Mouse (Mus musculus) CH12.LX (cell line): Measurements from ENCODE around the gene Tgfa. TPM values are rescaled to one million over a fixed set of nuclear protein-coding genes. Genes with fewer than 3 reads are reported as not detected.

Experiments used
- DNase-seq: peaks from one replicate; pipeline ENCODE4 v3.0.0-alpha.2; 2013; ENCODE audit errors: extremely low read depth
- H3K27ac ChIP-seq: 2 replicates; pipeline ENCODE4 v1.5.1; 2012; ENCODE audit warnings: low read depth, mild to moderate bottlenecking, control low read depth, moderate library complexity; ENCODE audit not compliant: insufficient read depth
- H3K27me3 ChIP-seq: replicated peaks from 2 replicates; pipeline ENCODE3; 2012; ENCODE audit warnings: inconsistent platforms
- H3K36me3 ChIP-seq, 2 experiments: replicated peaks in 1 of 2; 2 replicates each; pipeline versions ENCODE3 to v1.6.1; 2012; ENCODE audit warnings: inconsistent platforms in 1 of 2, low read length in 1 of 2, mild to moderate bottlenecking in 1 of 2, mixed read lengths in 1 of 2, moderate library complexity in 1 of 2; ENCODE audit not compliant: control insufficient read depth in 1 of 2, insufficient read depth in 1 of 2
- H3K4me1 ChIP-seq, 2 experiments: 2 replicates each; pipeline ENCODE4 v1.6.1; 2012; ENCODE audit warnings: inconsistent platforms in 1 of 2, moderate library complexity in 1 of 2; ENCODE audit not compliant: insufficient read depth in 2 of 2, control insufficient read depth in 1 of 2
- H3K4me2 ChIP-seq: 2 replicates; pipeline ENCODE4 v1.6.1; 2012; ENCODE audit warnings: low read depth, mild to moderate bottlenecking, control low read depth; ENCODE audit not compliant: poor library complexity, insufficient read depth, severe bottlenecking
- H3K4me3 ChIP-seq, 3 experiments: fragments of 150-350 bp in 1 of 3; sonication (generic) in 1 of 3; replicated peaks in 1 of 3; 2 replicates each; pipeline versions ENCODE3 to v1.5.1; 2011 to 2012; ENCODE audit warnings: low read depth in 2 of 3, low read length in 2 of 3, mild to moderate bottlenecking in 2 of 3, moderate library complexity in 2 of 3, control low read depth in 1 of 3, improper control_type of control experiment in 1 of 3, inconsistent platforms in 1 of 3, mixed read lengths in 1 of 3; ENCODE audit not compliant: poor library complexity in 1 of 3
- H3K79me2 ChIP-seq: replicated peaks from 2 replicates; pipeline ENCODE4 v1.6.1; 2012; ENCODE audit warnings: mild to moderate bottlenecking, moderate library complexity; ENCODE audit not compliant: control insufficient read depth, poor library complexity, insufficient read depth, severe bottlenecking; ENCODE audit errors: extremely low read depth
- H3K9ac ChIP-seq: 2 replicates; pipeline ENCODE4 v1.6.1; 2012; ENCODE audit warnings: low read depth, mild to moderate bottlenecking, control low read depth, moderate library complexity; ENCODE audit not compliant: insufficient read depth
- H3K9me3 ChIP-seq: replicated peaks from 2 replicates; pipeline ENCODE3; 2012; ENCODE audit warnings: low read length, inconsistent platforms, mixed read lengths
- BHLHE40 ChIP-seq: IDR thresholded peaks from 2 replicates; pipeline ENCODE4 v1.6.1; 2011; ENCODE audit warnings: mild to moderate bottlenecking, low read depth, low read length, improper control_type of control experiment
- CHD1 ChIP-seq: IDR thresholded peaks from 2 replicates; pipeline ENCODE4 v1.6.1; 2012; ENCODE audit warnings: low read depth, low read length, improper control_type of control experiment, inconsistent platforms
- CHD2 ChIP-seq: IDR thresholded peaks from 2 replicates; pipeline ENCODE4 v1.6.1; 2011; ENCODE audit warnings: low read length, improper control_type of control experiment
- CTCF ChIP-seq, 2 experiments: IDR thresholded peaks in 1 of 2; conservative IDR thresholded peaks in 1 of 2; 2 replicates each; pipeline ENCODE4 v1.5.1; 2011 to 2012; ENCODE audit warnings: low read depth in 2 of 2, low read length in 2 of 2, improper control_type of control experiment in 1 of 2, inconsistent platforms in 1 of 2, mild to moderate bottlenecking in 1 of 2, moderate library complexity in 1 of 2
- E2F4 ChIP-seq: IDR thresholded peaks from 2 replicates; pipeline ENCODE4 v1.6.1; 2011; ENCODE audit warnings: low read depth, low read length, improper control_type of control experiment; ENCODE audit not compliant: insufficient replicate concordance
- HCFC1 ChIP-seq: IDR thresholded peaks from 2 replicates; pipeline ENCODE4 v1.6.1; 2012; ENCODE audit warnings: low read depth, mild to moderate bottlenecking, inconsistent platforms, low read length, improper control_type of control experiment
- JUN ChIP-seq: IDR thresholded peaks from 2 replicates; pipeline ENCODE4 v1.6.1; 2011; ENCODE audit warnings: low read depth, mild to moderate bottlenecking, low read length, improper control_type of control experiment, moderate library complexity; ENCODE audit not compliant: insufficient read depth
- KAT2A ChIP-seq: IDR thresholded peaks from 2 replicates; pipeline ENCODE4 v1.6.1; 2012; ENCODE audit warnings: low read length, improper control_type of control experiment, inconsistent platforms; ENCODE audit not compliant: insufficient replicate concordance
- MAFK ChIP-seq: IDR thresholded peaks from 2 replicates; pipeline ENCODE4 v1.6.1; 2011; ENCODE audit warnings: low read length, improper control_type of control experiment; ENCODE audit not compliant: insufficient replicate concordance
- MAZ ChIP-seq: IDR thresholded peaks from 2 replicates; pipeline ENCODE4 v1.6.1; 2012; ENCODE audit warnings: low read depth, mild to moderate bottlenecking, inconsistent platforms, low read length, improper control_type of control experiment, moderate library complexity
- MXI1 ChIP-seq: IDR thresholded peaks from 2 replicates; pipeline ENCODE4 v1.6.1; 2011; ENCODE audit warnings: mild to moderate bottlenecking, low read depth, low read length, improper control_type of control experiment
- NELFE ChIP-seq: IDR thresholded peaks from 2 replicates; pipeline ENCODE4 v1.6.1; 2011; ENCODE audit warnings: low read depth, low read length, improper control_type of control experiment
- NRF1 ChIP-seq: IDR thresholded peaks from 2 replicates; pipeline ENCODE4 v1.6.1; 2014; ENCODE audit warnings: low read depth, mild to moderate bottlenecking, inconsistent platforms, low read length, improper control_type of control experiment, moderate library complexity
- POLR2A ChIP-seq: IDR thresholded peaks from 2 replicates; pipeline ENCODE4 v1.6.1; 2011; ENCODE audit warnings: low read depth, mild to moderate bottlenecking, improper control_type of control experiment, low read length
- SIN3A ChIP-seq: IDR thresholded peaks from 2 replicates; pipeline ENCODE4 v1.6.1; 2012; ENCODE audit warnings: low read length, improper control_type of control experiment, inconsistent platforms
- USF2 ChIP-seq: conservative IDR thresholded peaks from 2 replicates; pipeline ENCODE4 v1.6.1; 2011; ENCODE audit warnings: low read depth, low read length, improper control_type of control experiment
- ZC3H11A ChIP-seq: IDR thresholded peaks from 2 replicates; pipeline ENCODE4 v1.6.1; 2012; ENCODE audit warnings: low read depth, mild to moderate bottlenecking, inconsistent platforms, low read length, improper control_type of control experiment
- ZKSCAN1 ChIP-seq: IDR thresholded peaks from 2 replicates; pipeline ENCODE4 v1.6.1; 2012; ENCODE audit warnings: low read depth, inconsistent platforms, low read length, improper control_type of control experiment, borderline replicate concordance
- dilution Hi-C: fragments of 300-500 bp; cut with MboI; formaldehyde crosslinking; loops from 2 replicates; pipeline ENCODE4 v1.14.3; 2020; ENCODE audit warnings: low sequenced_read_pairs; ENCODE audit not compliant: extremely low pct_unique_long_range_greater_than_20kb, extremely low pct_ligation_motif_present
- in situ Hi-C: fragments of 300-500 bp; cut with MboI; formaldehyde crosslinking; loops from 3 replicates; pipeline ENCODE4 v1.14.3; 2019; ENCODE audit warnings: low sequenced_read_pairs, low pct_ligation_motif_present, low pct_unique_long_range_greater_than_20kb, mixed read lengths
- polyA plus RNA-seq: library from polyadenylated mRNA; unstranded; fragments of >175 nt; gene quantifications from 2 replicates; pipeline ENCODE4 v1.2.1, GENCODE M21; 2012; ENCODE audit warnings: low read depth; ENCODE audit not compliant: insufficient read length
- total RNA-seq, 2 experiments: library from RNA; depleted of rRNA; stranded (reverse); fragments of 300-350 nt in 1 of 2; fragments of >200 nt in 1 of 2; gene quantifications; 2 replicates each; pipeline ENCODE4 v1.2.3; 2012 to 2014

Gene Tgfa
- total and polyA plus RNA-seq, 3 experiments = not detected

- Histone ChIP-seq H3K9me3 (no peaks in the 10 kb centered on the region), H3K4me2 (no peak overlapping the region), H3K4me1 (no peaks in the 10 kb centered on the region), H3K27ac (no peak overlapping the region), H3K4me3 (no peak overlapping the region), H3K36me3 (no peaks in the 10 kb centered on the region), H3K9ac (no peak overlapping the region), H3K79me2 (no peaks in the 10 kb centered on the region), H3K27me3 (peaks cover 68% of the 10 kb centered on the region)
- in situ Hi-C loops = no loop called here
- no peak for DNase-seq
- dilution Hi-C loops = no loop called here
- TF ChIP-seq CTCF (conservative IDR thresholded peaks at IDR 0.05 in 1 of 2, IDR thresholded peaks at IDR 0.05 in 1 of 2; ENCODE audit: low read depth in 2 of 2, low read length in 2 of 2) (no peak), MXI1 (no peak), NELFE (no peak), CHD2 (no peak), KAT2A (no peak), MAFK (no peak), CHD1 (no peak), NRF1 (no peak), ZC3H11A (no peak), BHLHE40 (no peak)
Measured at GRCm38 (mm10) chr6:86176236-86176635, 18.8 kb upstream of the Tgfa start.

- no peak overlapping the region for H3K4me3 ChIP-seq
- in situ Hi-C loops = no loop called here
- no peaks in the 10 kb centered on the region for H3K9me3 ChIP-seq
- no peak overlapping the region for H3K9ac ChIP-seq
- peaks cover 70% of the 10 kb centered on the region for H3K27me3 ChIP-seq
- DNase-seq = no peak
- H3K4me1 ChIP-seq = no peaks in the 10 kb centered on the region
- TF ChIP-seq POLR2A (no peak), SIN3A (no peak), MAZ (no peak), HCFC1 (no peak), ZKSCAN1 (no peak), JUN (no peak), E2F4 (no peak), USF2 (no peak)
- H3K27ac ChIP-seq = no peak overlapping the region
- dilution Hi-C loops = no loop called here
- H3K36me3 ChIP-seq = no peaks in the 10 kb centered on the region
- H3K4me2 ChIP-seq = no peak overlapping the region
- H3K79me2 ChIP-seq = no peaks in the 10 kb centered on the region
Measured at GRCm38 (mm10) chr6:86176721-86177120, 18.3 kb upstream of the Tgfa start.
